Mouse (Mus musculus) MEL (cell line): ENCODE measurements around the gene Foxn3. TPM values are rescaled to one million over a fixed set of nuclear protein-coding genes. Genes with fewer than 3 reads are reported as not detected.

Source experiments
- DNase-seq: peaks from one replicate; pipeline ENCODE4 v3.0.0; 2011; ENCODE audit warnings: low read depth, low spot score
- H3K27ac ChIP-seq: 2 replicates; pipeline ENCODE4 v1.5.1; 2012; ENCODE audit warnings: low read depth, mild to moderate bottlenecking, control low read depth, low read length, moderate library complexity; ENCODE audit not compliant: control insufficient read depth
- H3K27me3 ChIP-seq, 2 experiments: fragments of 150-350 bp in 1 of 2; sonication (generic) in 1 of 2; 2 replicates each; pipeline ENCODE4 v1.6.1; 2012; ENCODE audit warnings: low read length in 2 of 2, mild to moderate bottlenecking in 2 of 2, improper control_type of control experiment in 1 of 2, moderate library complexity in 1 of 2; ENCODE audit not compliant: insufficient read depth in 2 of 2, control insufficient read depth in 1 of 2
- H3K36me3 ChIP-seq, 2 experiments: 2 replicates each; pipeline ENCODE4 v1.6.1; 2012 to 2014; ENCODE audit warnings: low read length in 2 of 2, improper control_type of control experiment in 1 of 2, inconsistent platforms in 1 of 2, mild to moderate bottlenecking in 1 of 2; ENCODE audit not compliant: insufficient read depth in 2 of 2, control insufficient read depth in 1 of 2
- H3K4me1 ChIP-seq, 2 experiments: fragments of 150-350 bp in 1 of 2; sonication (generic) in 1 of 2; 2 replicates each; pipeline ENCODE4 v1.6.1; 2012; ENCODE audit warnings: low read length in 2 of 2, improper control_type of control experiment in 1 of 2, mild to moderate bottlenecking in 1 of 2; ENCODE audit not compliant: insufficient read depth in 2 of 2, control insufficient read depth in 1 of 2
- H3K4me3 ChIP-seq, 2 experiments: fragments of 150-350 bp in 1 of 2; sonication (generic) in 1 of 2; 2 replicates each; pipeline ENCODE4 v1.5.1; 2012; ENCODE audit warnings: low read depth in 2 of 2, low read length in 2 of 2, mild to moderate bottlenecking in 2 of 2, moderate library complexity in 2 of 2, control low read depth in 1 of 2, improper control_type of control experiment in 1 of 2; ENCODE audit not compliant: control insufficient read depth in 1 of 2, insufficient read depth in 1 of 2
- H3K79me2 ChIP-seq: 2 replicates; pipeline ENCODE4 v1.6.1; 2012; ENCODE audit warnings: mild to moderate bottlenecking, low read length, moderate library complexity; ENCODE audit not compliant: control insufficient read depth, poor library complexity, insufficient read depth
- H3K9ac ChIP-seq: 2 replicates; pipeline ENCODE4 v1.6.1; 2012; ENCODE audit warnings: low read depth, mild to moderate bottlenecking, control low read depth, low read length, moderate library complexity; ENCODE audit not compliant: control insufficient read depth, poor library complexity, severe bottlenecking
- H3K9me3 ChIP-seq: fragments of 150-350 bp; sonication (generic); replicated peaks from 2 replicates; pipeline ENCODE4 v1.6.1; 2012; ENCODE audit warnings: mild to moderate bottlenecking, low read length, improper control_type of control experiment, moderate library complexity; ENCODE audit not compliant: insufficient read depth
- CTCF ChIP-seq, 3 experiments: IDR thresholded peaks in 2 of 3; conservative IDR thresholded peaks in 1 of 3; 2 replicates each; pipeline ENCODE4 v1.5.1; 2011 to 2012; ENCODE audit warnings: low read length in 3 of 3, low read depth in 2 of 3, mild to moderate bottlenecking in 2 of 3, improper control_type of control experiment in 1 of 3, inconsistent platforms in 1 of 3, mixed read lengths in 1 of 3, moderate library complexity in 1 of 3; ENCODE audit not compliant: control insufficient read depth in 1 of 3, insufficient read depth in 1 of 3, poor library complexity in 1 of 3, severe bottlenecking in 1 of 3
- E2F4 ChIP-seq: IDR thresholded peaks from 2 replicates; pipeline ENCODE4 v1.6.1; 2011; ENCODE audit warnings: low read depth, low read length, improper control_type of control experiment, borderline replicate concordance
- ELF1 ChIP-seq: IDR thresholded peaks from 2 replicates; pipeline ENCODE4 v1.6.1; 2014; ENCODE audit warnings: low read depth, mild to moderate bottlenecking, inconsistent platforms, low read length, improper control_type of control experiment, moderate library complexity
- EP300 ChIP-seq, 2 experiments: IDR thresholded peaks; 2 replicates each; pipeline ENCODE4 v1.6.1; 2011; ENCODE audit warnings: improper control_type of control experiment in 2 of 2, low read length in 2 of 2, low read depth in 1 of 2, mild to moderate bottlenecking in 1 of 2
- ETS1 ChIP-seq: IDR thresholded peaks from 2 replicates; pipeline ENCODE4 v1.6.1; 2012; ENCODE audit warnings: low read depth, mild to moderate bottlenecking, inconsistent platforms, low read length, improper control_type of control experiment, moderate library complexity
- GATA1 ChIP-seq: IDR thresholded peaks from 2 replicates; pipeline ENCODE4 v1.6.1; 2011; ENCODE audit warnings: low read depth, low read length, improper control_type of control experiment
- JUND ChIP-seq: IDR thresholded peaks from 2 replicates; pipeline ENCODE4 v1.6.1; 2011; ENCODE audit warnings: low read depth, mild to moderate bottlenecking, improper control_type of control experiment, low read length
- MAFK ChIP-seq: IDR thresholded peaks from 2 replicates; pipeline ENCODE4 v1.6.1; 2011; ENCODE audit warnings: low read depth, mild to moderate bottlenecking, low read length, improper control_type of control experiment, borderline replicate concordance
- MAZ ChIP-seq: IDR thresholded peaks from 2 replicates; pipeline ENCODE4 v1.6.1; 2012; ENCODE audit warnings: low read depth, mild to moderate bottlenecking, inconsistent platforms, low read length, improper control_type of control experiment
- MXI1 ChIP-seq: IDR thresholded peaks from 2 replicates; pipeline ENCODE4 v1.6.1; 2011; ENCODE audit warnings: mild to moderate bottlenecking, low read depth, low read length, improper control_type of control experiment
- MYB ChIP-seq: IDR thresholded peaks from 2 replicates; pipeline ENCODE4 v1.6.1; 2011; ENCODE audit warnings: mild to moderate bottlenecking, low read depth, low read length, improper control_type of control experiment
- MYC ChIP-seq: IDR thresholded peaks from 2 replicates; pipeline ENCODE4 v1.6.1; 2011; ENCODE audit warnings: low read depth, mild to moderate bottlenecking, low read length, improper control_type of control experiment, moderate library complexity
- NELFE ChIP-seq: IDR thresholded peaks from 2 replicates; pipeline ENCODE4 v1.6.1; 2011; ENCODE audit warnings: low read depth, low read length, improper control_type of control experiment
- NRF1 ChIP-seq: IDR thresholded peaks from 2 replicates; pipeline ENCODE4 v1.6.1; 2014; ENCODE audit warnings: low read depth, mild to moderate bottlenecking, inconsistent platforms, low read length, improper control_type of control experiment, moderate library complexity; ENCODE audit not compliant: poor library complexity, insufficient read depth, severe bottlenecking
- POLR2A ChIP-seq, 2 experiments: IDR thresholded peaks; 2 replicates each; pipeline ENCODE4 v1.6.1; 2011 to 2012; ENCODE audit warnings: low read length in 2 of 2, mild to moderate bottlenecking in 2 of 2, control low read depth in 1 of 2, improper control_type of control experiment in 1 of 2, low read depth in 1 of 2, moderate library complexity in 1 of 2; ENCODE audit not compliant: control insufficient read depth in 1 of 2, insufficient read depth in 1 of 2, poor library complexity in 1 of 2
- POLR2AphosphoS2 ChIP-seq: IDR thresholded peaks from 2 replicates; pipeline ENCODE4 v1.6.1; 2011; ENCODE audit warnings: low read length, improper control_type of control experiment
- POLR2AphosphoS5 ChIP-seq: IDR thresholded peaks from 2 replicates; pipeline ENCODE4 v1.6.1; 2012; ENCODE audit warnings: low read depth, borderline replicate concordance, mild to moderate bottlenecking, inconsistent platforms, low read length, moderate library complexity, mixed read lengths
- RAD21 ChIP-seq: IDR thresholded peaks from 2 replicates; pipeline ENCODE4 v1.6.1; 2011; ENCODE audit warnings: mild to moderate bottlenecking, low read depth, low read length, improper control_type of control experiment
- SIN3A ChIP-seq: IDR thresholded peaks from 2 replicates; pipeline ENCODE4 v1.6.1; 2012; ENCODE audit warnings: low read length, improper control_type of control experiment, inconsistent platforms
- TBP ChIP-seq: IDR thresholded peaks from 2 replicates; pipeline ENCODE4 v1.8.0; 2011; ENCODE audit warnings: low read depth, low read length, improper control_type of control experiment
- TCF12 ChIP-seq: IDR thresholded peaks from 2 replicates; pipeline ENCODE4 v1.6.1; 2014; ENCODE audit warnings: low read depth, mild to moderate bottlenecking, inconsistent platforms, low read length, improper control_type of control experiment, moderate library complexity
- UBTF ChIP-seq: IDR thresholded peaks from 2 replicates; pipeline ENCODE4 v1.6.1; 2012; ENCODE audit warnings: low read depth, mild to moderate bottlenecking, inconsistent platforms, low read length, improper control_type of control experiment, moderate library complexity, borderline replicate concordance; ENCODE audit not compliant: insufficient read depth
- USF1 ChIP-seq: IDR thresholded peaks from 2 replicates; pipeline ENCODE4 v1.6.1; 2014; ENCODE audit warnings: low read depth, mild to moderate bottlenecking, inconsistent platforms, low read length, improper control_type of control experiment, moderate library complexity
- ZC3H11A ChIP-seq: IDR thresholded peaks from 2 replicates; pipeline ENCODE4 v1.6.1; 2012; ENCODE audit warnings: low read depth, mild to moderate bottlenecking, inconsistent platforms, low read length, improper control_type of control experiment
- ZMIZ1 ChIP-seq: IDR thresholded peaks from 2 replicates; pipeline ENCODE4 v1.6.1; 2012; ENCODE audit warnings: low read depth, mild to moderate bottlenecking, inconsistent platforms, low read length, improper control_type of control experiment, moderate library complexity
- ZNF384 ChIP-seq: IDR thresholded peaks from 2 replicates; pipeline ENCODE4 v1.6.1; 2012; ENCODE audit warnings: low read depth, mild to moderate bottlenecking, inconsistent platforms, low read length, improper control_type of control experiment
- polyA plus RNA-seq, 2 experiments: library from polyadenylated mRNA; stranded (reverse) in 1 of 2; unstranded in 1 of 2; fragments of >175 nt in 1 of 2; fragments of >200 nt in 1 of 2; gene quantifications; 2 replicates each; pipeline versions ENCODE4 v1.2.1 to v1.2.4; 2012; ENCODE audit warnings: low replicate concordance in 2 of 2, low read depth in 1 of 2; ENCODE audit not compliant: insufficient read length in 2 of 2, insufficient read depth in 1 of 2, missing spikeins in 1 of 2
- total RNA-seq: library from RNA; depleted of rRNA; stranded (reverse); fragments of 300-350 nt; gene quantifications from 2 replicates; pipeline ENCODE4 v1.2.3, GENCODE M21; 2012

The Foxn3 gene
- total and polyA plus RNA-seq, 3 experiments: 15.5 to 22.8 TPM; not detected in 1

DNA sequence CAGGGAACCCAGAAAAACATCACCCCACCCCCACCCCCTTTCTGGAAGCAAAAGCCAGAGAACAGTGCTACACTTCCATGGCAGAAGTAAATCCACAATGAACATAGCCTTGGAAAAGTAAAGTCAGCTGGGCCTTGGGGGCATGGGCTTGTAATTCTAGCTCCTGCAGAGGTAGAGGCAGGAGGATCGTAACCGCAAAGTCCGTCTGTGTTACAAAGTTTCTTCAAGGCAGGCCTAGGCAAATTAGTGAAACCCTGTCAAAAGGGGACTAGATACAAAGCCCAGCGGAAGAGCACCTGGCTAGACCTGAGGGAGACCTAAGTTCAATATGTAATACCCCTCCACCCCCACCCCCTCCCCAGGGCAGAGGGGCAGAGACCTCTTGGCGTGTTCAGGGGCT, 259.3 kb downstream of the Foxn3 start:
- H3K27me3 ChIP-seq: no peaks in the 10 kb centered on the region
- no peak overlapping the region for H3K9ac ChIP-seq
- H3K27ac ChIP-seq: no peak overlapping the region
- H3K4me1 ChIP-seq: no peaks in the 10 kb centered on the region
- H3K9me3 ChIP-seq: no peaks in the 10 kb centered on the region
- no peak overlapping the region for H3K4me3 ChIP-seq
- H3K79me2 ChIP-seq: no peaks in the 10 kb centered on the region
- TF ChIP-seq MAFK: no peak
- TF ChIP-seq MYB: no peak
- no peak for TF ChIP-seq ZNF384
- no peak for TF ChIP-seq GATA1
- no peak for DNase-seq
- no peaks in the 10 kb centered on the region; a peak in 1 of 4 replicates for H3K36me3 ChIP-seq

DNA sequence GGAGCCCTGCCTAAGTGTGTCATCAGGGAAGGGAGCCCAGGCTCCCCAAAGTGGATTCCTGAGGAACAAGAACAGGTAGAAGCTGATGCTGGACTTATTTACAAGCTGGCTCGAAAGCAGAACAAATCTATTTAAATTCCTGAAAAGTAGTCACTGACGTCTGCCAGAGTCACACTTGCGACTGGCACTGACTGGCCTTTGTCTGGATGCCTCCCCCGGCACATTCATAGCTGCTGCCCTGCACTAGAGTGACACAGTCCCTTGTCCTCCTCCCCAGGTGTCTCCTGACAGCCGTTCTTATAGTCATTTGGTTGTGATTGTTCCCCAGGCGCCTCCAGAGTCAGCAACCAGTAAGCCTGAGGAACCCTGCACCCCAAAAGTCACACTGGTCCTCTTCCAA, 259.8 kb downstream of the Foxn3 start:
- Histone ChIP-seq H3K9me3 (no peaks in the 10 kb centered on the region), H3K4me3 (no peak overlapping the region), H3K27me3 (no peaks in the 10 kb centered on the region), H3K9ac (no peak overlapping the region), H3K36me3 (no peaks in the 10 kb centered on the region; a peak in 1 of 4 replicates), H3K79me2 (no peaks in the 10 kb centered on the region), H3K4me1 (no peaks in the 10 kb centered on the region), H3K27ac (no peak overlapping the region)
- DNase-seq: no peak
- TF ChIP-seq CTCF (IDR thresholded peaks at IDR 0.05 in 2 of 3, conservative IDR thresholded peaks at IDR 0.05 in 1 of 3; ENCODE audit: control insufficient read depth in 1 of 3, insufficient read depth in 1 of 3, low read depth in 2 of 3, low read length in 3 of 3, poor library complexity in 1 of 3, severe bottlenecking in 1 of 3) (no peak), ZC3H11A (no peak), TBP (no peak), TCF12 (no peak), MXI1 (no peak), NRF1 (no peak), UBTF (no peak), SIN3A (no peak), USF1 (no peak), NELFE (no peak), MYC (no peak)

DNA sequence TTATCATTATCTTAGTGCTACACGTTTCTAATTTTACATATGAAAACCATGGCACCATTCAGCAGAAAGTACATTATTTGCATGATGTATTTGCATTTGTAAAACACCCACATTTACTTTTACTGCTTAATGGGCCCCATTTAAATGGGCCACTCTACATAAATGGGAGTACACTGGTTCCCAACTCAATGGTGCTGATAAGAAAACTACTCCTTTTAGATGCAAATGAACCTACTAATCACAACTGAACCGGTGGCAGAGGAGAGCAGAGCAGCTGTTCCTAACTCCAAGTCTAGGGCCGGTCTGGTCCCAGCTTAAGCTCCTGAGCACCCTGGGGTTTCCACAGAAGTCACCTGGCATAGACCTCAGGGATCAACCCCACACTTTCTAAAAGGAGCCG, 263.5 kb downstream of the Foxn3 start:
- peaks cover 0 to 3% of the 10 kb centered on the region in 2 experiments; a peak in 2 of 4 replicates for H3K36me3 ChIP-seq
- peaks cover 5% of the 10 kb centered on the region in 2 experiments; a peak in 3 of 4 replicates for H3K4me1 ChIP-seq
- H3K4me3 ChIP-seq: no peak overlapping the region
- no peak overlapping the region for H3K27ac ChIP-seq
- no peak overlapping the region for H3K9ac ChIP-seq
- no peak for DNase-seq
- no peaks in the 10 kb centered on the region for H3K9me3 ChIP-seq
- TF ChIP-seq MAZ (no peak), ELF1 (no peak), POLR2AphosphoS5 (no peak), GATA1 (no peak), JUND (no peak), POLR2AphosphoS2 (no peak), MXI1 (no peak), E2F4 (no peak), ZC3H11A (no peak), NELFE (no peak), ETS1 (no peak), POLR2A (IDR thresholded peaks at IDR 0.05; ENCODE audit: control insufficient read depth in 1 of 2, insufficient read depth in 1 of 2, low read depth in 1 of 2, low read length in 2 of 2, poor library complexity in 1 of 2) (no peak), ZMIZ1 (no peak), MYC (no peak), RAD21 (no peak), EP300 (IDR thresholded peaks at IDR 0.05; ENCODE audit: low read depth in 1 of 2, low read length in 2 of 2) (no peak)
- TF ChIP-seq, all 39 proteins: peak for 0
- H3K79me2 ChIP-seq: no peaks in the 10 kb centered on the region
- H3K27me3 ChIP-seq: no peaks in the 10 kb centered on the region
